Mouse (Mus musculus) kidney, adult 2 months (tissue): ENCODE measurements at regions not wholly inside any gene's neighbourhood (a gene's known extent, or its start where the extent isn't known, plus 50 kb on each side); places are given as distances from the start of the nearest gene placed in this dataset.

Source experiments
- CTCF ChIP-seq: fragments of 200-500 bp; conservative IDR thresholded peaks from 2 replicates; pipeline ENCODE4 v1.5.1; 2011; ENCODE audit warnings: low read depth, mild to moderate bottlenecking, control low read depth, low read length, moderate library complexity, mixed read lengths; ENCODE audit not compliant: insufficient read depth, insufficient read length
- POLR2A ChIP-seq: fragments of 200-500 bp; IDR thresholded peaks from one replicate; pipeline ENCODE4 v1.6.1; 2011; ENCODE audit warnings: low read depth, low read length, control low read depth

DNA sequence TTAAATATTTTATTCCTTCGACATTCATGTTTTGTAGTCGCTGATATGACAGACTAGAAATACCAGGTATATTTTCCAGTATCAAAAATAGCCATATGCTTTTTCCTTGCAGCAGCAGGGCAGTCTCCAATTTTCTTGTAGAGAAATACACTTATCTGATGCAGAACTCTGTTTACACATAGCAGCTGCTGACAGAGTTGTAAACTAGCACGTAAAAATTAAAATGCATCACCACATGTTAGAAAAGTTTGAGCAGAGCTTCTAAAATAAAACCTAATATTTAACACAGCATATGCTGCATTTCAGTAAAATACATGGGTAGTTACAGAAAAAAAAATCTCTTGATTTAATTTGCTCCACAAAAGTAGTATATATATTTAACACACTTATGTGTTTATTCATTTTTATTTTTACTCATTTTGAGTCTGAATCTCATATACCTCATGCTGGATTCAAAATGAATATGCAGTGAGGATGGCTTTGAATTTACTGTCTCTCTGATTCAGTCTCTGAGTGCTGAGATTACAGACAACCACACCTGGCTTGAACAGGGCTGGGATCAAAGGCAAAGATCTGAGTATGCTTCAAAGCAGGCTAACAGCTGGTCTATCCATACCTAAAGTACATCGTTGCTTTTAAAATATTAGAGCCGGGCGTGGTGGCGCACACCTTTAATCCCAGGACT lies 1665.9 kb downstream of the Kcnt2 start:
- TF ChIP-seq POLR2A (no peak), CTCF (no peak)
